Mouse (Mus musculus): ENCODE measurements around the gene Wdr75. TPM values are rescaled to one million over a fixed set of nuclear protein-coding genes. Genes with fewer than 3 reads are reported as not detected.

Gene Wdr75
- total RNA-seq (2023): 67.3 TPM

GRCm38 (mm10) chr1:45794969-45795908 is at the start of gene Wdr75:
TSS of gene Wdr75 (plus strand) at chr1:45795166.

Other genes with a start within 250 kb of the Wdr75 start
- not detected for gene Gm5269, start 95.1 kb downstream of the Wdr75 start, total RNA-seq (2023)
- 11.5 TPM for gene Slc40a1, start 131.4 kb downstream of the Wdr75 start, total RNA-seq (2023)

Data from CD4-positive naive resting alpha-beta T cell, adult 57 days (primary cell).